Mouse (Mus musculus): ENCODE measurements around the gene Defb46. TPM values are rescaled to one million over a fixed set of nuclear protein-coding genes. Genes with fewer than 3 reads are reported as not detected.

Gene Defb46
- polyA plus RNA-seq (2014; fragmentation: Nextera tagmentation; extraction: Ambion mirVana) = not detected in 2 replicates

- Histone ChIP-seq H3K4me3 (ENCODE audit: low read depth, low read length) (no peak within 1 kb of the TSS), H3K9me3 (ENCODE audit: control insufficient read depth, low read length) (no peaks in the 10 kb centered on the region), H3K4me2 (ENCODE audit: low read depth, low read length) (no peak within 1 kb of the TSS), H3K27me3 (ENCODE audit: control insufficient read depth, insufficient read depth, low read length) (no peaks in the 10 kb centered on the region), H3K4me1 (ENCODE audit: control insufficient read depth, insufficient read depth, low read length) (no peaks in the 10 kb centered on the region), H3K36me3 (ENCODE audit: control insufficient read depth, insufficient read depth, low read length) (no peaks in the 10 kb centered on the region), H3K9ac (replicated peaks; ENCODE audit: low read depth, low read length) (no peak within 1 kb of the TSS), H3K27ac (ENCODE audit: low read depth, low read length) (no peak within 1 kb of the TSS)
- ATAC-seq (ENCODE audit: low read depth) = no peak
- 86% methylated on average over 2 of the region's 2 CpGs for WGBS
These were observed at the start of gene Defb46 for GRCm38 (mm10) chr8:19239616-19240015. Gene Defb46, plus strand, starts transcription at chr8:19239916.

- 61% methylated on average over 1 of the region's 1 CpGs for WGBS
These were observed 14.6 kb upstream of the Defb46 start, which contains the start of gene Defb6 for GRCm38 (mm10) chr8:19225161-19225560. Gene Defb6, plus strand, starts transcription at chr8:19225478.

GRCm38 (mm10) chr8:19238101-19238500 is 1.6 kb upstream of the Defb46 start:
- 0 out of 2 replicates have a peak, but pooled peaks cover 2% of the 10 kb centered on the region for H3K9me3 ChIP-seq (ENCODE audit: control insufficient read depth, low read length)
- no peaks in the 10 kb centered on the region for H3K27me3 ChIP-seq (ENCODE audit: control insufficient read depth, insufficient read depth, low read length)
- H3K9ac ChIP-seq (replicated peaks; ENCODE audit: low read depth, low read length) = no peak overlapping the region
- no peak overlapping the region for H3K4me2 ChIP-seq (ENCODE audit: low read depth, low read length)
- WGBS = 49% methylated on average over 1 of the region's 1 CpGs
- no peak overlapping the region for H3K27ac ChIP-seq (ENCODE audit: low read depth, low read length)
- H3K4me3 ChIP-seq (ENCODE audit: low read depth, low read length) = no peak overlapping the region
- no peaks in the 10 kb centered on the region for H3K4me1 ChIP-seq (ENCODE audit: control insufficient read depth, insufficient read depth, low read length)
- no peaks in the 10 kb centered on the region for H3K36me3 ChIP-seq (ENCODE audit: control insufficient read depth, insufficient read depth, low read length)
- no peak for ATAC-seq (ENCODE audit: low read depth)

More at GRCm38 (mm10) chr8:19225161-19225560, 14.6 kb upstream of the Defb46 start, which contains the start of gene Defb6:
- Histone ChIP-seq H3K36me3 (ENCODE audit: control insufficient read depth, insufficient read depth, low read length) (no peaks in the 10 kb centered on the region), H3K9me3 (ENCODE audit: control insufficient read depth, low read length) (no peaks in the 10 kb centered on the region; the same call in 1 of the 2 replicates), H3K27ac (ENCODE audit: low read depth, low read length) (no peak within 1 kb of the TSS), H3K9ac (replicated peaks; ENCODE audit: low read depth, low read length) (no peak within 1 kb of the TSS), H3K4me1 (ENCODE audit: control insufficient read depth, insufficient read depth, low read length) (no peaks in the 10 kb centered on the region), H3K4me2 (ENCODE audit: low read depth, low read length) (no peak within 1 kb of the TSS), H3K4me3 (ENCODE audit: low read depth, low read length) (no peak within 1 kb of the TSS), H3K27me3 (ENCODE audit: control insufficient read depth, insufficient read depth, low read length) (no peaks in the 10 kb centered on the region)
- no peak for ATAC-seq (ENCODE audit: low read depth)

- WGBS = 95% methylated on average over 5 of the region's 5 CpGs
- ATAC-seq (ENCODE audit: low read depth) = no peak
- H3K9ac ChIP-seq (replicated peaks; ENCODE audit: low read depth, low read length) = no peak within 1 kb of the TSS
- H3K4me3 ChIP-seq (ENCODE audit: low read depth, low read length) = no peak within 1 kb of the TSS
- no peak within 1 kb of the TSS for H3K27ac ChIP-seq (ENCODE audit: low read depth, low read length)
- no peak within 1 kb of the TSS for H3K4me2 ChIP-seq (ENCODE audit: low read depth, low read length)
- H3K4me1 ChIP-seq (ENCODE audit: control insufficient read depth, insufficient read depth, low read length) = no peaks in the 10 kb centered on the region
- no peaks in the 10 kb centered on the region for H3K36me3 ChIP-seq (ENCODE audit: control insufficient read depth, insufficient read depth, low read length)
- H3K9me3 ChIP-seq (ENCODE audit: control insufficient read depth, low read length) = no peaks in the 10 kb centered on the region
- no peaks in the 10 kb centered on the region for H3K27me3 ChIP-seq (ENCODE audit: control insufficient read depth, insufficient read depth, low read length)
These were observed 7.6 kb downstream of the Defb46 start, which contains the start of gene Defb5 for GRCm38 (mm10) chr8:19247280-19247679. Gene Defb5, plus strand, starts transcription at chr8:19247580.

- Histone ChIP-seq H3K9me3 (ENCODE audit: control insufficient read depth, low read length) (no peaks in the 10 kb centered on the region), H3K4me3 (ENCODE audit: low read depth, low read length) (no peak overlapping the region), H3K9ac (replicated peaks; ENCODE audit: low read depth, low read length) (no peak overlapping the region), H3K4me1 (ENCODE audit: control insufficient read depth, insufficient read depth, low read length) (no peaks in the 10 kb centered on the region), H3K36me3 (ENCODE audit: control insufficient read depth, insufficient read depth, low read length) (no peaks in the 10 kb centered on the region), H3K27me3 (ENCODE audit: control insufficient read depth, insufficient read depth, low read length) (no peaks in the 10 kb centered on the region), H3K4me2 (ENCODE audit: low read depth, low read length) (no peak overlapping the region), H3K27ac (ENCODE audit: low read depth, low read length) (no peak overlapping the region)
- ATAC-seq (ENCODE audit: low read depth) = no peak
These were observed 18.4 kb downstream of the Defb46 start for GRCm38 (mm10) chr8:19258136-19258535.

- H3K4me1 ChIP-seq (ENCODE audit: control insufficient read depth, insufficient read depth, low read length) = no peaks in the 10 kb centered on the region
- H3K27ac ChIP-seq (ENCODE audit: low read depth, low read length) = no peak overlapping the region
- H3K9ac ChIP-seq (replicated peaks; ENCODE audit: low read depth, low read length) = no peak overlapping the region
- no peak overlapping the region for H3K4me2 ChIP-seq (ENCODE audit: low read depth, low read length)
- no peak overlapping the region for H3K4me3 ChIP-seq (ENCODE audit: low read depth, low read length)
- H3K27me3 ChIP-seq (ENCODE audit: control insufficient read depth, insufficient read depth, low read length) = no peaks in the 10 kb centered on the region
- no peak for ATAC-seq (ENCODE audit: low read depth)
- H3K36me3 ChIP-seq (ENCODE audit: control insufficient read depth, insufficient read depth, low read length) = no peaks in the 10 kb centered on the region
- no peaks in the 10 kb centered on the region for H3K9me3 ChIP-seq (ENCODE audit: control insufficient read depth, low read length)
- WGBS = 52% methylated on average over 3 of the region's 3 CpGs
These were observed 20.0 kb downstream of the Defb46 start for GRCm38 (mm10) chr8:19259667-19260066.

Other genes starting within 250 kb of the Defb46 start
- not detected in 2 replicates for gene Defb37, start 248.9 kb upstream of the Defb46 start, polyA plus RNA-seq (2014; fragmentation: Nextera tagmentation; extraction: Ambion mirVana)
- gene Defb38, start 213.3 kb upstream of the Defb46 start, polyA plus RNA-seq (2014; fragmentation: Nextera tagmentation; extraction: Ambion mirVana) = not detected in 2 replicates
- not detected in 2 replicates for gene Defb39, start 175.1 kb upstream of the Defb46 start, polyA plus RNA-seq (2014; fragmentation: Nextera tagmentation; extraction: Ambion mirVana)
- gene Defb12, start 125.1 kb upstream of the Defb46 start, polyA plus RNA-seq (2014; fragmentation: Nextera tagmentation; extraction: Ambion mirVana) = not detected in 2 replicates
- not detected in 2 replicates for gene Defb34, start 116.2 kb upstream of the Defb46 start, polyA plus RNA-seq (2014; fragmentation: Nextera tagmentation; extraction: Ambion mirVana)
- not detected in 2 replicates for gene Gm45826, start 99.1 kb upstream of the Defb46 start, polyA plus RNA-seq (2014; fragmentation: Nextera tagmentation; extraction: Ambion mirVana)
- not detected in 2 replicates for gene Defb14, start 45.6 kb upstream of the Defb46 start, polyA plus RNA-seq (2014; fragmentation: Nextera tagmentation; extraction: Ambion mirVana)
- gene Defb4, start 41.2 kb upstream of the Defb46 start, polyA plus RNA-seq (2014; fragmentation: Nextera tagmentation; extraction: Ambion mirVana) = not detected in 2 replicates
- not detected in 2 replicates for gene Defb6, start 14.4 kb upstream of the Defb46 start, polyA plus RNA-seq (2014; fragmentation: Nextera tagmentation; extraction: Ambion mirVana)
- gene Defb5, start 7.7 kb downstream of the Defb46 start, polyA plus RNA-seq (2014; fragmentation: Nextera tagmentation; extraction: Ambion mirVana) = not detected in 2 replicates
- not detected in 2 replicates for gene Defb3, start 53.4 kb downstream of the Defb46 start, polyA plus RNA-seq (2014; fragmentation: Nextera tagmentation; extraction: Ambion mirVana)
- not detected in 2 replicates for gene Defb8, start 207.7 kb downstream of the Defb46 start, polyA plus RNA-seq (2014; fragmentation: Nextera tagmentation; extraction: Ambion mirVana)